Mouse (Mus musculus) inflammation-experienced regulatory T-cells, adult 6 months (primary cell): ENCODE results near the gene Comt. TPM values are rescaled to one million over a fixed set of nuclear protein-coding genes. Genes with fewer than 3 reads are reported as not detected.

Experiments
- ATAC-seq: one replicate; pipeline ENCODE4 v1.8.0; 2017
- polyA plus RNA-seq, 3 experiments: library from polyadenylated mRNA; unstranded; fragments of 100-300 nt; shearing (Covaris generic); gene quantifications; one replicate each; pipeline ENCODE4 v1.2.1; 2017

Gene Comt
- polyA plus RNA-seq, 3 experiments from 2014 or later, result 51.4 to 56.7 (median 52.3) TPM

- ATAC-seq, result no peak
These were observed 38.7 kb downstream of the Comt start for GRCm38 (mm10) chr16:18387704-18388582.

GRCm38 (mm10) chr16:18386972-18387371 is 39.7 kb downstream of the Comt start:
- no peak for ATAC-seq

GRCm38 (mm10) chr16:18386451-18386850 is 40.2 kb downstream of the Comt start:
- no peak for ATAC-seq

- ATAC-seq, result no peak
These were observed 41.2 kb downstream of the Comt start for GRCm38 (mm10) chr16:18385411-18385810.

- no peak for ATAC-seq
These were observed 42.0 kb downstream of the Comt start for GRCm38 (mm10) chr16:18384659-18385058.

- no peak for ATAC-seq
These were observed 42.4 kb downstream of the Comt start for GRCm38 (mm10) chr16:18384211-18384610.

- ATAC-seq, result no peak
These were observed 42.9 kb downstream of the Comt start for GRCm38 (mm10) chr16:18383756-18384155.

GRCm38 (mm10) chr16:18383045-18383726 is 43.5 kb downstream of the Comt start:
- no peak for ATAC-seq

GRCm38 (mm10) chr16:18381621-18382258 is 44.9 kb downstream of the Comt start:
- ATAC-seq, result no peak

- ATAC-seq, result no peak
These were observed 46.1 kb downstream of the Comt start for GRCm38 (mm10) chr16:18380495-18381063.

GRCm38 (mm10) chr16:18379338-18380001 is 47.2 kb downstream of the Comt start:
- no peak for ATAC-seq

GRCm38 (mm10) chr16:18378489-18378888 is 48.2 kb downstream of the Comt start:
- ATAC-seq, result no peak

- ATAC-seq, result no peak
These were observed 49.4 kb downstream of the Comt start for GRCm38 (mm10) chr16:18377203-18377602.

- ATAC-seq, result no peak
These were observed 50.2 kb downstream of the Comt start for GRCm38 (mm10) chr16:18376297-18376954.

GRCm38 (mm10) chr16:18373632-18374031 is 53.0 kb downstream of the Comt start:
- ATAC-seq, result no peak

GRCm38 (mm10) chr16:18370197-18370596 is 56.5 kb downstream of the Comt start:
- ATAC-seq, result no peak

GRCm38 (mm10) chr16:18366849-18367248 is 59.8 kb downstream of the Comt start:
- no peak for ATAC-seq

GRCm38 (mm10) chr16:18362948-18363347 is 63.7 kb downstream of the Comt start:
- no peak for ATAC-seq

GRCm38 (mm10) chr16:18360151-18360805 is 66.4 kb downstream of the Comt start:
- no peak for ATAC-seq

GRCm38 (mm10) chr16:18357977-18358376 is 68.7 kb downstream of the Comt start:
- ATAC-seq, result no peak

GRCm38 (mm10) chr16:18356961-18357360 is 69.7 kb downstream of the Comt start:
- ATAC-seq, result no peak
